Mouse (Mus musculus) spleen, adult 2 months (tissue): ENCODE measurements at regions not wholly inside any gene's neighbourhood (a gene's known extent, or its start where the extent isn't known, plus 50 kb on each side); places are given as distances from the start of the nearest gene placed in this dataset.

Experiments used
- CTCF ChIP-seq: fragments of 200-500 bp; IDR thresholded peaks from 2 replicates; pipeline ENCODE4 v1.5.1; 2011; ENCODE audit warnings: mild to moderate bottlenecking, inconsistent platforms; ENCODE audit not compliant: insufficient read depth, insufficient read length, insufficient replicate concordance; ENCODE audit errors: extremely low read depth
- POLR2A ChIP-seq: fragments of 200-500 bp; IDR thresholded peaks from 2 replicates; pipeline ENCODE4 v1.6.1; 2011; ENCODE audit warnings: low read depth, low read length, inconsistent platforms

DNA sequence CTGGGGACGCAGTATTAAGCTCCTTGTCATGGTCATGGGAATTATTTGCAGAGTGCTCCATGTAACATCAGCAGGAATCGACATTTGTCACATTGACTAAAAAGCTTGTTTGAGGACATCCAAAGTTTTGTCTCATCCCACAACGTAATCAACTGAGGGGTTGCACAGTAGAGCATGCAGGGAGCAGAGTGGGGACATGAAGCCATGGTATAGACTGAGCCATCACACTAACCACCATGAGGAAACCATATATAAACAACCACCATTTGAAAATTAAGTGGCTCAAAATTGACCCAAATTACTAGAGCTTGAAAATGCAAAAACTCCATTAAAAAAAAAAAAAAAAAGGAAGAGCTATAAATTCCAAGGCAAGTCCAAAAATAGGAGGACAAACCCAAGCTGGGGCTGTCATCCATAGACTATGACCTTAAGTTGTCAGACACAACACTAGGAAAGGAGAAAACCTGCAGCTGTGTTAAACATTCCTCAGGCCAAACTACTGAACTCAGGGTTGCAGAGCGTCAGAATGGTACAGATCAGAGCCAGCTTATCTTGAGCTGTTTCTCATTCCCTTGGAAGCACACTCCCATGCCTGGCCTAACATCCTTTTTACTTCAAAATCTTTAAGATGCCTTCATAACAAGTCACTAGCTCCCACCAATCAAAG, 97.7 kb upstream of the Map9 start:
- no peak for TF ChIP-seq POLR2A
- TF ChIP-seq CTCF, result no peak
